Mouse (Mus musculus): ENCODE results near the gene Mrps30.
"Not testable (repeated sequence)": the region's sequence is repeated elsewhere in the genome, so short reads cannot be mapped to it uniquely, and the experiment has no call there.

Mrps30 gene

DNA sequence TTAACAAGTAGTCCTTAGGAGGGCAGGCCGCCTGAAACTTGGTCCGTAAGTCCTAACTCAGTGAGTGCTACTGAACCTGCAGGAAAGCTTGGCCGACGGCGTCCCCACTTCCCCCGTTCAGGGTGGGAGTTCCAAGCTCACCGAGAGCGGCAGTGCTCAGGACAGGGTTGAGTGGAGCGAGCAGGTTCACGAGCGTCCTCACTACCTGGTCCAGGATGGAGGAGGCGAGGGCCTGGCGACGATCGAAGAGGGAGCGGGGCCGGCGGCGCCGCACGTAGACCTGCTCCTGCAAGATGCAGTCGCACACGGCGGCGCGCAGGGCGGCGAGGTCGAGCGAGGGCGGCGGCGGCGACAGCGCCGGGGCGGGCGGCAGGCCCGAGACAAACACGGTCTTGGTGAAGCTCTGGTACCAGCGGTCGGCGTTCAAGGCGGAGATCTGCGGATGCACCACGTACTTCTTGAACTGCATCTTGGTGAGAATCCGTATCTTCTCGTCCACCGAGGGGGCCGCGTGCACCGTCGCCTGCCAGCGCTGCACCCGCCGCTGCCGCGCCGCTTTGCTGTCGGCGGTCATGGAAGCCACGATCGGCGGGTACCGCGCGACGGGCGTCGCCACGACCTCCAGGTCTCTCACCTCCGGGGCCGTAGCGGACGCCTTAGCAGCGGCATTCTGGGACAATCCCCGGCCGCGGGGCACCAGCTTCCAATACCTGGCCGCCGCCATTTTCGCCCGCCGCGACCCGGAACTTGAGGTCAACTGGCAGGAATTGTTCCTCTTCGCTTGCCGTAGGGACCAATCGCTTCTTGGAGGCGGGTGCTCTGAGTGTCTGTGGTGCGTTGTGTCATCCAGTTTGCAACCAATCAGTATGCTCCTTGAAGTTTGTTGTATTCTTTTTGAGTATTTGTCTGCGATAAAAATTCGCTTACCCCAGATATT lies at the start of gene Mrps30, which contains the start of gene B430218F22Rik:
TSS of gene Mrps30 (minus strand) at position 742 of the 937 bp plus-strand sequence.
TSS of gene B430218F22Rik (plus strand) at position 120 of the 937 bp plus-strand sequence.
- DNase-seq = peak; percentile 93 to 95

DNA sequence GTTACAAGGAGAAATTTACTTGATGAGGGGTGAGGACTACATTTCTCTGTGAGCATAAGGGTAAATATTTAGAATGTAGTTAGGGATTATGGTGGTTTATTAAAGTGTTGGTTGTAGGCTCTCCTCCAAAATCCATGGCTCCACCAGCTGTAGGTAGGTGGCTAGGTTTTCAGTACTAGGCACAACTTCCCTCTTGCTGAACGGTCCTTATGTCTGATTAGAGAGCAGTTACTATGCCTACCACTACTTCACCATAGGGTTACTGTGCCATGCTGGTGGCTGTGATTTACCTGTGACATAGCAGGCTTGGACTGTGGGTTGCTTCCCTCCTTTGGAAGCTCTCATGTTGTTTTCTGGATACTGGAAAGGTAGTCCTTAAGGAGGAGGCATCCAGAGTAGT lies 33.8 kb upstream of the Mrps30 start:
- no peak for DNase-seq

DNA sequence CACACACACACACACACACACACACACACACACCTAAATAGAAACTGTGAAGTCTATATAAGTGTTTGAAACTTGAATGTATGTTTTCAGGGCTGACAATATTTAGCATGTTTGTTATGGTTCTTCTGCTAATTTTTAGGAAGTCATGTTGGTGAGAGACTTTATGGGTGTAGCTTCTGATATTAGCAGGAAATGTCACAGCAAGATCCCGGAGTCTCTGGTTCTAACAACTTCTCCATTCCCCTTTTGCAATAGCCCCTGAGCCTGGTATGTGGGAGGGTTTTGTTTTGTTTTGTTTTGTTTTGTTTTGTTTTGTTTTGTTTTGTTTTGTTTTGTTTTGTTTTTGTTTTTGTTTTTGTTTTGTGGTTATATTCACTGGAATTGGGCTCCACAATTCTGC lies 33.4 kb upstream of the Mrps30 start:
- no peak for DNase-seq

DNA sequence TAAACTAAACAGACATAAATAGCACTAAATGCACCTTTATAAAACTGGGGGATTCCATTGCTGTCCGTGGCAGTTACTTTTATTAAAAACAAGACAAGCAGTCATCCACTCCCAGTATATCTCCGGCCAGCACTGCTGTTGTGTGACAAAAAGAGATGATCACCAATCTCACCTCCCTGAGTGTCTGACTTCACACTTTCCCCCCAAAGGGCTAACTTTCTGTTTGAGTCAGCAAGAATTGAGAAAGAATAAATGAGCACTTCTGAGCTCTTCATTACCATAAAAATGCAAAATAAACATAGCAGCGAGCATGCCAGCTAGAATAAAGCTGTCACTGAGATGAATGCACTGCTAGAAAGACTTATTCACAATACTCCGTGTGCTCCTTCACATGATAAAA lies 31.1 kb upstream of the Mrps30 start:
- DNase-seq = no peak

DNA sequence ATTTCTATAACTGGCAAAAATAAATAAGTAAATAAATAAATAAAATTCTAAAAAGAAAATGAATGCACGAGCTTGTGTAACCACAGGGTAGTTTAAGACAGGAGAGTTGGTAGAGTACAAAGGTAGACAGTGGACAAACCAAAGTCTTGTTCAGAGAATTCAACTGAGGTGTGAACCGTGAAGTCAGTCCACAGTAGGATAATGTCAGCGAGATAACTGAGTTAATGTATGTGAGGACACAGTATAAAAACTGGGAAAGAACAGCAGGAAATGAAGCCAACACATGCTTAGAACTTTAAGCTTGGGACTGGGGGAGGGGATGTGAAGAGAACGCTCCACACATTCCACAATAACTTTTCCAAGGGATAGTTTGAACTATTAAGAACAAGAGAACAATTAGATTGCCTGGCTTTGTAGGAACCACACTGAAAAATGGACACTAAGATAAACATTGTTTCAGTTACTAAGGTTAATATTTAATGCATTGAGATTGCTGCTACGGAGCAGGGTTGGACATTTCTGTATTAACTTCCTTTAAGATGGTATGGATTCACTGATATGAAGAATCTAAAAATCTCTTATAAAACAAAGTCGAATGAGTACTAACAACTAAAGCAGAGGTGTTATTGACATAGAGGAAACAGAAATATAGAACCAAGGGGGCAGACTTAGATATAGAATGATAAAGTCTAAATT lies 24.4 kb upstream of the Mrps30 start:
- DNase-seq = no peak

GRCm38 (mm10) chr13:118403544-118403943 lies 16.5 kb upstream of the Mrps30 start:
- DNase-seq = no peak

DNA sequence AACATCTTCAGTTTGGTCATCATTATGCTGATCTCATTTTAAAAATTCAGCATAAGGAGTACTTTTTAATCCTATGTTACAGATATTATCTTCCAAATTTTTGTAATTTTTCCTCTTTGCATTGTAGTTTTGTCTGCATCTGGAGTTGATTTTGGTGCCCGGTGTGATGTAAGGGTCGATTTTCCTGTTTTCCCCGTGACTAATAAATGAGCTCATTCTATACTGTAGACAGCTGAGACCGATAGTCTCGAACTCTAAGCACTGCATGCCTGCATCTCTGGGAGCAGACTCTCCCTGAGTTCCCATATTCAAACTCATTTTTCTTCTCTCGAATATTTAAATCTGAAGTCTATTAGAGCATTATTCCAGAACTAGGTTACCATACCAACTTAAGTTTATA lies 13.3 kb upstream of the Mrps30 start:
- DNase-seq = no peak

GRCm38 (mm10) chr13:118395803-118396202 lies 8.8 kb upstream of the Mrps30 start:
- DNase-seq = no peak

DNA sequence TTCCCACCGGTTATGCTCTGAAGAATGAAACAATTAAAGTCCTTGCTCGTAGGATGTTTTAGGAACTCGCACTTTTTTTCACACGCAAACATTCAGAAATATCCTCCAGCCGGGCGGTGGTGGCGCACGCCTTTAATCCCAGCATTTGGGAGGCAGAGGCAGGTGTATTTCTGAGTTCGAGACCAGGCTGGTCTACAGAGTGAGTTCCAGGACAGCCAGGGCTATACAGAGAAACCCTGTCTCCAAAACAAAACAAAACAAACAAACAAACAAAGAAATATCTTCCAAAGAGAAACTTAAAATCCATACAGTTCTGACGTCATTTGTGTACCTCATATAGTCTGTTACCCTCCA lies 373 bp upstream of the Mrps30 start:
- DNase-seq = not testable (repeated sequence)

DNA sequence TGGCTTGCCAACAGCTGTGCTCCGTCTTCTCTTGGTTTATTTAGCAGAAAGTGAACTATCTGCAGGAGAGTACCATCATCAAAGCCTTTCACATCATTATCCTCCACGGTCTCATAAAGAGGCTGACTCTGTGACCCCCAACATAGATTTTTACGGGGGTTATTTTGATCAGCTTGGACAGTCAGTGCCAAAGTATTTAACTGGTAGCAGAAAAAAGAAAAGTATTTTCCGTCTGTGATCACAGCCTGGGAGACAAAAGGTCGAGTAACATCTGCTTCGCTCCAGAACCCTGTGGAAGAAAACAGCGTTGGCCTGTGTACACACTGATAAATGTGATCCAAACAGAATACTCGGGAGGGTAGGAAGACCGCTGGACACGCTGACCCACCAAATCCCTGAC lies 6.7 kb downstream of the Mrps30 start:
- DNase-seq = peak; percentile 10 to 34

DNA sequence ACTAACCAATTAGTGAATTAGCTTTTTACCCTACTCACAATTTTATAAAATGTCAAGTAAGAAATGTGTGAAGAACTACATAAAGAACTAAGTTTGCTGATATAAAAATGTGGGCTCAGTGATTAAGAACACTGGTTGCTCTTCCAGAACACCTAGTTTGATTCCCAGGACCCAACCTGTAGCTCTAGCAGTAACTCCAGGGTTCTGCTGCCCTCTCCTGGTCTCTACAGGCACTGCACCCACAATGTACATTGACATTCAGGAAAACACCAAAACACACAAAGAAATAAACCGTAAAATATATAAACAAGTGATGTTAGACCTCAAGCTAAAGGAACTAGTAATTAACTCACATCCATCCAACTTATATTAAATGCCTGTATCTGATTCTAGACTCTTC lies 7.9 kb downstream of the Mrps30 start:
- DNase-seq = peak; percentile 23 to 44

GRCm38 (mm10) chr13:118372871-118373270 lies 14.2 kb downstream of the Mrps30 start:
- no peak for DNase-seq

DNA sequence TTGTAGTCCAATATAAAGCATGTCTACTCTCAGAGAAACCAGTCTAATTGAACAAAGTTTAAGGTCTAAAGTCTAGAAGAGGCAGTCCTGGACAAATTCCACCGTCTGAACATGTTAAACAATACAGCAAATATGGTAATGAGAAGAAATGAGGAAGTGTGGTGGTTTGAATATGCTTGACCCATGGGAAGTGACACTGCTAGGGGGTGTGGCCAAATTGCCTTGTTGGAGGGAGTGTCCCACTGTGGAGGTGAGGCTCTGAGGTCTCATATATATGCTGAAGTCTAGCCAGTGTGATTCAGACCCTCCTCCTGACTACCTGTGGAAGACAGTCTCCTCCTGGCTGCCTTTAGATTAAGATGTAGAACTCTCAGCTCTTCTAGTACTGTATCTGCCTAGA lies 21.3 kb downstream of the Mrps30 start:
- DNase-seq = no peak

DNA sequence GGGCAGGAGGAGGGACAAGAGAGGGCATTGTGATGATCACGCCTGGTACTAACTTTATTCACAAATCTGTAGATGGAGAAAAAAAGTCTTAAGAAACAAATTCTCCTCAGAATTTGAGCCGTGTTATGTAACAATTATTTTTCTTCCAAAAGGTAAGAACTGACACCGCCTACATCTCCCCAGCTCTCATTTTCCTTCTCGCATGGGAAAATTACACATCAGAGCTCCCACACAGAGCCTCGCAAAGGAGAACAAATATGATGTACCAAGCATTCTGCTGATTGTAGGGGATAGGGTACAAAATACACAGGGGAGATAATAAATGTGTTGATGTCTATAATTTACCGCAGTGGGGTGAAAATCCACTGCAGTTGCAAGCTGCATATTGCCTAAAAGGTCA lies 23.7 kb downstream of the Mrps30 start:
- no peak for DNase-seq

DNA sequence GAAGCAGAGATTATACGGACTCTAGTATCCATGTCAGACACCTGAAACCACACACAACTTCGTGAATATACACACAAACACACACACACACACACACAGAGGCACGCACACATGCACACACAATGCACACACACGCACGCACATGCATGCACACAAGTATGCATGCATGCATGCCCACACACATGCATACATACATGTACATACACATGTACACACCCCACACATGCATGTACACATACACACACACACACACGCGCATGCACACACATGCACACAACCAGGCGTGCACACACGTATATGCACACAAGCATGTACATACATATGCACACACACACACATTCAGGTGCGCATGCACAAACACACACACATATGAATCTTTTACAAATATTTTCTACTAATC lies 36.2 kb downstream of the Mrps30 start:
- no peak for DNase-seq

DNA sequence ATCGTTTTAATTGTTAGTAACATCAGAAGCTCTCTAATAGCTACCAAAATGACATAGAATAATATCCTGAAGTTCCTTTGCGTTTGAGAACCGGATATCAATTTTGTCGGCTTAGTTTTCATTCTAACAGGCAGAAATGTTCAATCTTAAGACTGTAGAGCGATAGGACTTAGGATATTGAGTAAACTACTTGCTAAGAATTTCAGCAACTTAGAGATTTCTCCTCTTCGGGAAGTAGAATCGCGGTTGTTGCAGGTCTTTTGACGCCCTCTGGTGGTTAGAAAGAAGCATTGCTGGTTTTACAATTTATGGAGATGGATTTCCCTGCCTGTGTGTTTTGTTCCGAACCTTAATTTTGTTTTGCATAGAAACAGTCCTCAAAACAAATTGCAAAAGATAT lies 36.8 kb downstream of the Mrps30 start:
- DNase-seq = no peak
